Mouse (Mus musculus): ENCODE measurements around the gene Platr17.
A peak's percentile ranks its signal among the peaks of the same experiment; 100 is the strongest.

The Platr17 gene

GRCm38 (mm10) chr17:33943454-33943853 is 38.5 kb downstream of the Platr17 start:
- DNase-seq: no peak

GRCm38 (mm10) chr17:33947430-33948089 is 42.6 kb downstream of the Platr17 start:
- DNase-seq: no peak

- no peak for DNase-seq
These were observed 43.4 kb downstream of the Platr17 start for GRCm38 (mm10) chr17:33948090-33948904.

- no peak for DNase-seq
These were observed 44.1 kb downstream of the Platr17 start for GRCm38 (mm10) chr17:33948905-33949537.

- DNase-seq: no peak
These were observed 45.2 kb downstream of the Platr17 start for GRCm38 (mm10) chr17:33950131-33950625.

GRCm38 (mm10) chr17:33951021-33951946 is 46.3 kb downstream of the Platr17 start, which contains the start of gene B3galt4:
TSS of gene B3galt4 (minus strand) at chr17:33951488.
- DNase-seq: peak; percentile 81 to 90

GRCm38 (mm10) chr17:33952015-33952414 is 47.1 kb downstream of the Platr17 start:
- DNase-seq: peak in 1 of 2 experiments; percentile 4

GRCm38 (mm10) chr17:33952879-33953278 is 47.9 kb downstream of the Platr17 start:
- DNase-seq: no peak

- DNase-seq: no peak
These were observed 48.4 kb downstream of the Platr17 start for GRCm38 (mm10) chr17:33953310-33953709.

GRCm38 (mm10) chr17:33953961-33954565 is 49.1 kb downstream of the Platr17 start:
- DNase-seq: no peak

GRCm38 (mm10) chr17:33954646-33955554 is 50.0 kb downstream of the Platr17 start:
- no peak for DNase-seq

- peak; percentile 95 to 97 for DNase-seq
These were observed 50.8 kb downstream of the Platr17 start, which contains the start of the genes Vps52 and Rps18 for GRCm38 (mm10) chr17:33955555-33956214. TSS of gene Vps52 (plus strand) at chr17:33955812. TSS of gene Rps18 (minus strand) at chr17:33956001.

Data from kidney, postnatal 36 days (tissue).